Mouse (Mus musculus) liver, adult 2 months (tissue): ENCODE measurements at regions not wholly inside any gene's neighbourhood (a gene's known extent, or its start where the extent isn't known, plus 50 kb on each side); places are given as distances from the start of the nearest gene placed in this dataset.

Source experiments
- DNase-seq: peaks from one replicate; pipeline ENCODE4 v3.0.0-alpha.2; 2011; ENCODE audit warnings: low read depth, low spot score; ENCODE audit errors: extremely low read depth
- H3K27ac ChIP-seq: fragments of 200-500 bp; replicated peaks from 2 replicates; pipeline ENCODE4 v1.5.1; 2012; ENCODE audit warnings: low read depth, mild to moderate bottlenecking, control low read depth, inconsistent platforms, low read length; ENCODE audit not compliant: insufficient read depth
- H3K27me3 ChIP-seq: fragments of 200-500 bp; 2 replicates; pipeline ENCODE4 v1.6.1; 2012; ENCODE audit warnings: mild to moderate bottlenecking, moderate library complexity, low read length, inconsistent platforms; ENCODE audit not compliant: control insufficient read depth, insufficient read depth
- H3K36me3 ChIP-seq: fragments of 200-500 bp; 2 replicates; pipeline ENCODE4 v1.6.1; 2012; ENCODE audit warnings: low read length, inconsistent platforms; ENCODE audit not compliant: control insufficient read depth, insufficient read depth
- H3K4me1 ChIP-seq: fragments of 200-500 bp; 2 replicates; pipeline ENCODE4 v1.6.1; 2011; ENCODE audit warnings: low read length; ENCODE audit not compliant: control insufficient read depth, insufficient read depth
- H3K4me3 ChIP-seq: fragments of 200-500 bp; 2 replicates; pipeline ENCODE4 v1.5.1; 2011; ENCODE audit warnings: low read depth, mild to moderate bottlenecking, control low read depth, low read length, moderate library complexity; ENCODE audit not compliant: insufficient read depth
- H3K79me2 ChIP-seq: fragments of 200-500 bp; 2 replicates; pipeline ENCODE4 v1.6.1; 2012; ENCODE audit warnings: inconsistent platforms, mild to moderate bottlenecking, low read length, moderate library complexity; ENCODE audit not compliant: control insufficient read depth, insufficient read depth
- H3K9ac ChIP-seq: fragments of 200-500 bp; 2 replicates; pipeline ENCODE4 v1.6.1; 2012; ENCODE audit warnings: low read depth, mild to moderate bottlenecking, control low read depth, inconsistent platforms, low read length
- CTCF ChIP-seq: fragments of 200-500 bp; IDR thresholded peaks from 2 replicates; pipeline ENCODE4 v1.5.1; 2011; ENCODE audit warnings: low read depth, low read length, control low read depth
- POLR2A ChIP-seq: fragments of 200-500 bp; IDR thresholded peaks from 2 replicates; pipeline ENCODE4 v1.6.1; 2011; ENCODE audit warnings: low read length, control low read depth; ENCODE audit not compliant: insufficient read depth; ENCODE audit errors: extremely low read depth
- WGBS: fragments of 180-500 bp; shearing (Covaris S2); methylation state at CpG from one replicate; pipeline ENCODE4 v1.1.7; 2018; 5-methylcytosine and 5-hydroxymethylcytosine counted together

DNA sequence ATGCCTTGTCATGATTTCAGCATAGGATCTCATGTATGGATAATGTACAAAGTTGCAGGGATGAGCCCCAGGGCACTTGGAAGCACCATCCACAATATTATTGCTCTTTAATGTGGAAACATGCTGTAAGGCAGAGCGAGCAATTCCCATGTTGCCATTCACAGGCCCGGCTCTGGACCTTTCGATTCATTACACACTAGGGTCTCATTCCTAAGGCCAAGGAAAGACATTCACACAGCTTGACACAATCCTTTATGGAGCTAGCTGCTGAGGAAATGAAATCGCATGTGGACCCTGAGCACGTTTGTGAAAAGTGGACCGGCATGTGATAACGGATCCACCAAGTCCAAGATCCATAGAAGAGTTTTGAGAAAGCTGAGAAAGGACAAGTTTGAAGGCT lies 105.2 kb downstream of the Elovl4 start:
- 89% methylated on average over 7 of the region's 7 CpGs for WGBS
- Histone ChIP-seq H3K9ac (no peak overlapping the region), H3K79me2 (no peaks in the 10 kb centered on the region), H3K4me3 (no peak overlapping the region), H3K27ac (no peak overlapping the region), H3K36me3 (no peaks in the 10 kb centered on the region), H3K27me3 (no peaks in the 10 kb centered on the region), H3K4me1 (no peaks in the 10 kb centered on the region)
- DNase-seq, result no peak
- TF ChIP-seq CTCF (no peak), POLR2A (no peak)

DNA sequence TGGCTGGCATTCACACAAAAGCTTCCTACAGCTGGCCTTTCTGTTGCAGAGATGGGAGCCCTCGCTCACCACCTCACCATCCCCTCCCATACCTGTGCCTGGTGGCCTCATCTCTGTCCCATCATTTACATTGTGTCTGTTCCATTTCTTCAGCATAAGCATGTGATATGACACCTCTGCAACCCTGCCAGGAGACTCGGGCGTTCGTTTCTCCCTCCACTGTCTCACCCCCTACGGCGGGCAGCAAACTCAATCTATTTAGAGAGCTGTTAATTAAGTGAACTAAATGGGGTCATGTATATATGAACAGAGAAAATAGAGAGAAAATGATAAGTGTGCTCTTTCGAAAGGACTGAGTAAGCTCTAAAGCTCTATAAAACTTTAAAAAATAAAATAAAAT lies 106.0 kb downstream of the Elovl4 start:
- TF ChIP-seq POLR2A (no peak), CTCF (no peak)
- H3K4me1 ChIP-seq, result no peaks in the 10 kb centered on the region
- WGBS, result 87% methylated on average over 7 of the region's 7 CpGs
- H3K79me2 ChIP-seq, result no peaks in the 10 kb centered on the region
- H3K9ac ChIP-seq, result no peak overlapping the region
- no peak for DNase-seq
- no peaks in the 10 kb centered on the region for H3K36me3 ChIP-seq
- H3K4me3 ChIP-seq, result no peak overlapping the region
- no peak overlapping the region for H3K27ac ChIP-seq
- H3K27me3 ChIP-seq, result no peaks in the 10 kb centered on the region

- no peaks in the 10 kb centered on the region for H3K36me3 ChIP-seq
- H3K4me1 ChIP-seq, result peaks cover 2% of the 10 kb centered on the region; the same call in 1 of the 2 replicates
- WGBS, result 20% methylated on average over 24 of the region's 24 CpGs
- H3K9ac ChIP-seq, result no peak overlapping the region
- DNase-seq, result peak; percentile 81
- H3K79me2 ChIP-seq, result no peaks in the 10 kb centered on the region
- H3K27ac ChIP-seq, result no peak overlapping the region
- TF ChIP-seq POLR2A (no peak), CTCF (peak; percentile 84)
- no peak overlapping the region for H3K4me3 ChIP-seq
- peaks cover 3% of the 10 kb centered on the region; the same call in 1 of the 2 replicates for H3K27me3 ChIP-seq
Observed at GRCm38 (mm10) chr9:83691332-83692198, 114.5 kb downstream of the Elovl4 start.
